Mouse (Mus musculus) midbrain, embryonic 11.5 days (tissue): ENCODE measurements around the gene Grik5. TPM values are rescaled to one million over a fixed set of nuclear protein-coding genes. Genes with fewer than 3 reads are reported as not detected.

Experiments used
- ATAC-seq: fragments of 200-750 bp; cut with Nextera tagmentation; 2 replicates; pipeline ENCODE4 v1.8.0; 2017; ENCODE audit warnings: moderate TSS enrichment, moderate library complexity; ENCODE audit not compliant: low FRiP score
- DNase-seq: peaks from one replicate; pipeline ENCODE4 v3.0.0; 2015; ENCODE audit warnings: low spot score; ENCODE audit errors: missing footprints
- H3K27ac ChIP-seq: fragments of 300-500 bp; sonication (generic); 2 replicates; pipeline ENCODE4 v1.5.1; 2014; ENCODE audit warnings: low read depth, low read length
- H3K27me3 ChIP-seq: fragments of 300-500 bp; sonication (generic); 2 replicates; pipeline ENCODE4 v1.6.1; 2014; ENCODE audit warnings: mild to moderate bottlenecking, low read length, moderate library complexity, mixed read lengths; ENCODE audit not compliant: control insufficient read depth, insufficient read depth
- H3K36me3 ChIP-seq: fragments of 300-500 bp; sonication (generic); 2 replicates; pipeline ENCODE4 v1.6.1; 2014; ENCODE audit warnings: mild to moderate bottlenecking, low read length, moderate library complexity, mixed read lengths; ENCODE audit not compliant: control insufficient read depth, insufficient read depth
- H3K4me1 ChIP-seq: fragments of 300-500 bp; sonication (generic); 2 replicates; pipeline ENCODE4 v1.6.1; 2014; ENCODE audit warnings: low read length; ENCODE audit not compliant: control insufficient read depth, insufficient read depth
- H3K4me2 ChIP-seq: fragments of 300-500 bp; sonication (generic); 2 replicates; pipeline ENCODE4 v1.6.1; 2014; ENCODE audit warnings: mild to moderate bottlenecking, moderate library complexity
- H3K4me3 ChIP-seq: fragments of 300-500 bp; sonication (generic); 2 replicates; pipeline ENCODE4 v1.5.1; 2014; ENCODE audit warnings: low read depth, low read length
- H3K9ac ChIP-seq: fragments of 300-500 bp; sonication (generic); 2 replicates; pipeline ENCODE4 v1.6.1; 2014; ENCODE audit warnings: low read length
- H3K9me3 ChIP-seq: fragments of 300-500 bp; sonication (generic); 2 replicates; pipeline ENCODE4 v1.6.1; 2016; ENCODE audit warnings: low read length; ENCODE audit not compliant: control insufficient read depth
- WGBS: fragments of 180-500 bp; shearing (Covaris S2); extraction: QIAGEN DNeasy Blood & Tissue Kit; methylation state at CpG from one replicate; pipeline ENCODE4 v1.1.7; 2014; 5-methylcytosine and 5-hydroxymethylcytosine counted together
- polyA plus RNA-seq: library from polyadenylated mRNA; unstranded; fragments of >200 nt; fragmentation: Nextera tagmentation; extraction: Ambion mirVana; gene quantifications from 2 replicates; pipeline ENCODE4 v1.2.1, GENCODE M21; 2014

The Grik5 gene
- 8.7 and 9.3 TPM in 2 replicates for polyA plus RNA-seq

- 0% methylated on average over 23 of the region's 28 CpGs for WGBS
- Histone ChIP-seq H3K9me3 (no peaks in the 10 kb centered on the region), H3K4me1 (peaks cover 47% of the 10 kb centered on the region), H3K9ac (peak within 1 kb of the TSS; percentile 84), H3K36me3 (no peaks in the 10 kb centered on the region), H3K4me2 (peak within 1 kb of the TSS; percentile 86), H3K4me3 (peak within 1 kb of the TSS; percentile 56), H3K27ac (peak within 1 kb of the TSS; percentile 82), H3K27me3 (no peaks in the 10 kb centered on the region)
- ATAC-seq: peak; percentile 1; the same call in 1 of the 2 replicates
- DNase-seq: peak; percentile 91
Observed at GRCm38 (mm10) chr7:25071979-25072715, at the start of gene Grik5, which contains the start of gene Zfp574. Gene Grik5, minus strand, starts transcription at chr7:25072346. Gene Zfp574, plus strand, starts transcription at chr7:25072567.

- H3K27me3 ChIP-seq: no peaks in the 10 kb centered on the region
- H3K9ac ChIP-seq: no peak overlapping the region
- DNase-seq: no peak
- no peak for ATAC-seq
- H3K36me3 ChIP-seq: no peaks in the 10 kb centered on the region
- no peak overlapping the region for H3K4me2 ChIP-seq
- H3K9me3 ChIP-seq: no peaks in the 10 kb centered on the region
- no peaks in the 10 kb centered on the region for H3K4me1 ChIP-seq
- WGBS: 71% methylated on average over 12 of the region's 13 CpGs
- H3K4me3 ChIP-seq: no peak overlapping the region
- no peak overlapping the region for H3K27ac ChIP-seq
Observed at GRCm38 (mm10) chr7:25121240-25121786, 49.2 kb upstream of the Grik5 start.

GRCm38 (mm10) chr7:25120061-25120834, 48.1 kb upstream of the Grik5 start:
- WGBS: 64% methylated on average over 21 of the region's 25 CpGs
- no peak overlapping the region for H3K9ac ChIP-seq
- no peak for ATAC-seq
- H3K27me3 ChIP-seq: no peaks in the 10 kb centered on the region
- H3K9me3 ChIP-seq: no peaks in the 10 kb centered on the region
- H3K4me3 ChIP-seq: no peak overlapping the region
- no peak for DNase-seq
- no peaks in the 10 kb centered on the region for H3K4me1 ChIP-seq
- H3K4me2 ChIP-seq: no peak overlapping the region
- no peak overlapping the region for H3K27ac ChIP-seq
- no peaks in the 10 kb centered on the region for H3K36me3 ChIP-seq

- DNase-seq (no peak), ATAC-seq (no peak)
- no peak overlapping the region for H3K4me3 ChIP-seq
Observed at GRCm38 (mm10) chr7:25112956-25113603, 40.9 kb upstream of the Grik5 start.

GRCm38 (mm10) chr7:25112178-25112955, 40.2 kb upstream of the Grik5 start:
- H3K4me2 ChIP-seq: no peak overlapping the region
- DNase-seq (no peak), ATAC-seq (no peak)
- no peak overlapping the region for H3K27ac ChIP-seq
- no peaks in the 10 kb centered on the region for H3K36me3 ChIP-seq
- H3K9ac ChIP-seq: no peak overlapping the region
- WGBS: 88% methylated on average over 17 of the region's 17 CpGs
- no peaks in the 10 kb centered on the region for H3K27me3 ChIP-seq
- H3K4me3 ChIP-seq: no peak overlapping the region
- no peaks in the 10 kb centered on the region for H3K4me1 ChIP-seq
- no peaks in the 10 kb centered on the region for H3K9me3 ChIP-seq

More at GRCm38 (mm10) chr7:25112956-25113603, 40.9 kb upstream of the Grik5 start:
- H3K36me3 ChIP-seq: no peaks in the 10 kb centered on the region
- no peak overlapping the region for H3K4me2 ChIP-seq
- H3K4me1 ChIP-seq: no peaks in the 10 kb centered on the region
- H3K27ac ChIP-seq: no peak overlapping the region
- no peaks in the 10 kb centered on the region for H3K27me3 ChIP-seq
- WGBS: 84% methylated on average over 16 of the region's 16 CpGs
- H3K9ac ChIP-seq: no peak overlapping the region
- H3K9me3 ChIP-seq: no peaks in the 10 kb centered on the region

GRCm38 (mm10) chr7:25110336-25110735, 38.2 kb upstream of the Grik5 start:
- no peaks in the 10 kb centered on the region for H3K36me3 ChIP-seq
- no peak overlapping the region for H3K9ac ChIP-seq
- H3K4me2 ChIP-seq: no peak overlapping the region
- H3K4me3 ChIP-seq: no peak overlapping the region
- H3K27me3 ChIP-seq: no peaks in the 10 kb centered on the region
- no peaks in the 10 kb centered on the region for H3K4me1 ChIP-seq
- no peak overlapping the region for H3K27ac ChIP-seq
- 89% methylated on average over 9 of the region's 9 CpGs for WGBS
- H3K9me3 ChIP-seq: no peaks in the 10 kb centered on the region
- ATAC-seq (no peak), DNase-seq (no peak)

GRCm38 (mm10) chr7:25109355-25109754, 37.2 kb upstream of the Grik5 start:
- H3K27me3 ChIP-seq: no peaks in the 10 kb centered on the region
- no peak overlapping the region for H3K4me3 ChIP-seq
- H3K4me2 ChIP-seq: no peak overlapping the region
- H3K36me3 ChIP-seq: no peaks in the 10 kb centered on the region
- H3K9ac ChIP-seq: no peak overlapping the region
- H3K9me3 ChIP-seq: no peaks in the 10 kb centered on the region
- no peaks in the 10 kb centered on the region for H3K4me1 ChIP-seq
- ATAC-seq (no peak), DNase-seq (no peak)
- WGBS: 82% methylated on average over 12 of the region's 12 CpGs
- H3K27ac ChIP-seq: no peak overlapping the region

GRCm38 (mm10) chr7:25106790-25107502, 34.8 kb upstream of the Grik5 start:
- 50% methylated on average over 17 of the region's 17 CpGs for WGBS
- no peaks in the 10 kb centered on the region for H3K27me3 ChIP-seq
- H3K9me3 ChIP-seq: no peaks in the 10 kb centered on the region
- H3K4me2 ChIP-seq: no peak overlapping the region
- no peak overlapping the region for H3K27ac ChIP-seq
- ATAC-seq (no peak), DNase-seq (no peak)
- no peaks in the 10 kb centered on the region for H3K36me3 ChIP-seq
- H3K4me3 ChIP-seq: no peak overlapping the region
- no peaks in the 10 kb centered on the region for H3K4me1 ChIP-seq
- H3K9ac ChIP-seq: no peak overlapping the region
